Mouse (Mus musculus) lung, postnatal 0 days (tissue): ENCODE measurements around the gene Klrb1a. TPM values are rescaled to one million over a fixed set of nuclear protein-coding genes. Genes with fewer than 3 reads are reported as not detected.
"Not testable (repeated sequence)": the region's sequence is repeated elsewhere in the genome, so short reads cannot be mapped to it uniquely, and the experiment has no call there.

Experiments used
- ATAC-seq: fragments of 200-750 bp; cut with Nextera tagmentation; 2 replicates; pipeline ENCODE4 v1.8.0; 2017; ENCODE audit warnings: moderate library complexity
- DNase-seq: peaks from one replicate; pipeline ENCODE4 v3.0.0-alpha.2; 2016; ENCODE audit warnings: low spot score
- H3K27ac ChIP-seq: fragments of 300-500 bp; sonication (generic); 2 replicates; pipeline ENCODE4 v1.5.1; 2014; ENCODE audit warnings: antibody characterized with exemption, mild to moderate bottlenecking, low read length, mixed read lengths
- H3K27me3 ChIP-seq: fragments of 300-500 bp; sonication (generic); replicated peaks from 2 replicates; pipeline ENCODE4 v1.6.1; 2014; ENCODE audit warnings: low read length, mixed read lengths; ENCODE audit not compliant: insufficient read depth
- H3K36me3 ChIP-seq: fragments of 300-500 bp; sonication (generic); 2 replicates; pipeline ENCODE4 v1.6.1; 2014; ENCODE audit warnings: low read length, mixed read lengths; ENCODE audit not compliant: insufficient read depth
- H3K4me1 ChIP-seq: fragments of 300-500 bp; sonication (generic); 2 replicates; pipeline ENCODE4 v1.6.1; 2014; ENCODE audit warnings: antibody characterized with exemption, low read depth, low read length, mixed read lengths; ENCODE audit not compliant: insufficient read depth
- H3K4me2 ChIP-seq: fragments of 300-500 bp; sonication (generic); replicated peaks from 2 replicates; pipeline ENCODE4 v1.6.1; 2014; ENCODE audit warnings: low read depth, mild to moderate bottlenecking, low read length, moderate library complexity, mixed read lengths
- H3K4me3 ChIP-seq: fragments of 300-500 bp; sonication (generic); 2 replicates; pipeline ENCODE4 v1.5.1; 2014; ENCODE audit warnings: low read depth, low read length
- H3K9ac ChIP-seq: fragments of 300-500 bp; sonication (generic); replicated peaks from 2 replicates; pipeline ENCODE4 v1.6.1; 2014; ENCODE audit warnings: low read depth, mild to moderate bottlenecking
- H3K9me3 ChIP-seq: fragments of 300-500 bp; sonication (generic); 2 replicates; pipeline ENCODE4 v1.6.1; 2016; ENCODE audit warnings: low read length, mixed read lengths
- CTCF ChIP-seq: IDR thresholded peaks from 2 replicates; pipeline ENCODE4 v1.5.1; 2016; ENCODE audit warnings: antibody characterized with exemption, mild to moderate bottlenecking
- EP300 ChIP-seq: IDR thresholded peaks from 2 replicates; pipeline ENCODE4 v1.6.1; 2016; ENCODE audit warnings: antibody characterized with exemption, mild to moderate bottlenecking, control low read depth
- WGBS: fragments of 180-500 bp; shearing (Covaris S2); extraction: QIAGEN DNeasy Blood & Tissue Kit; methylation state at CpG from one replicate; pipeline ENCODE4 v1.1.7; 2014; 5-methylcytosine and 5-hydroxymethylcytosine counted together
- polyA plus RNA-seq: library from polyadenylated mRNA; unstranded; fragments of >200 nt; fragmentation: Nextera tagmentation; extraction: Ambion mirVana; gene quantifications from 2 replicates; pipeline ENCODE4 v1.2.1, GENCODE M21; 2015

The Klrb1a gene
- not detected in 2 replicates for polyA plus RNA-seq

DNA sequence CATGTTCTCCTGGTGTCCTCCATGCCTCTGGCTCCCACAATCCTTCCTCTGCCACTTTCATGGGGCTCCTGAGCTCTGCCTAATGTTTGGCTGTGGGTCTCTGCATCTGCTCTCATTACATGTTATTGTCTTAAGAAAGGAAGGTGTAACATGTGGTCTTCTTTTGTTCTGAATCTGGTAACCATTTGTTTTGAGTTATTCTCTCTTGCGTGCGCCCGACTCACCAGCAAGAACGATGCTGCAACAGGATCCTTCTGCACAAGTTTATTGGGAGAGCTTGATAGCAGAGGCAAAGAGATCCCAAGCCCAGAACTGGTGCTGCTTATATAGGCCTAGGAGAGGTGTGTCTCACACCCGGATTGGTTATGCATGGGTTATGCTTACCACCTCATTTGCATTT is at the start of gene Klrb1a:
TSS of gene Klrb1a (minus strand) at position 101 of the 400 bp plus-strand sequence.
- not testable (repeated sequence) for H3K36me3 ChIP-seq, H3K9me3 ChIP-seq, H3K4me2 ChIP-seq, H3K9ac ChIP-seq, DNase-seq, H3K4me1 ChIP-seq, ATAC-seq, H3K27me3 ChIP-seq, H3K4me3 ChIP-seq, H3K27ac ChIP-seq
- 93% methylated on average over 5 of the region's 5 CpGs for WGBS

DNA sequence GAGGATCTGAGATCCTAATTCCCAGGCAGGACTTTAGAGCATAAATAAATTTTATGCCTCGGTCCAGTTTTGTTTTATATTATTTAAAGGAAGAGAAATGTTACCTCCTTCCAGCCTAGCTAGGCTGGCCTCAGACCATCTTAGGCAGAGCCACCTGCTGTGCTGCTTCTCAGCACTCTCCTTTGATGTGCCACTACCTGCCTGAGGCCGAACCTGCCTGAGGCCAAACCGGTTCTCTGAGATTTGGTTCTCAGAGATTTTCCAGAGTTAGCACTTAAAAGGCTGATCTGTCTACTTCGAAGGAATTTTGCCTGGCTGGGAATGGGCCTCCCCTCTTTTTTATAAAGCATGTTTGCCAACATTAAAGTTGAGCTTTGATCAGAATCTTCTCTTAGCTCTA is 46.6 kb upstream of the Klrb1a start:
- Histone ChIP-seq H3K9ac (no peak overlapping the region), H3K4me3 (no peak overlapping the region), H3K4me2 (no peak overlapping the region), H3K4me1 (no peaks in the 10 kb centered on the region), H3K27me3 (no peaks in the 10 kb centered on the region), H3K27ac (no peak overlapping the region), H3K36me3 (no peaks in the 10 kb centered on the region), H3K9me3 (no peaks in the 10 kb centered on the region)
- no peak for DNase-seq
- no peak for TF ChIP-seq CTCF
- no peak for TF ChIP-seq EP300
- WGBS, result 36% methylated on average over 4 of the region's 4 CpGs
- no peak for ATAC-seq

DNA sequence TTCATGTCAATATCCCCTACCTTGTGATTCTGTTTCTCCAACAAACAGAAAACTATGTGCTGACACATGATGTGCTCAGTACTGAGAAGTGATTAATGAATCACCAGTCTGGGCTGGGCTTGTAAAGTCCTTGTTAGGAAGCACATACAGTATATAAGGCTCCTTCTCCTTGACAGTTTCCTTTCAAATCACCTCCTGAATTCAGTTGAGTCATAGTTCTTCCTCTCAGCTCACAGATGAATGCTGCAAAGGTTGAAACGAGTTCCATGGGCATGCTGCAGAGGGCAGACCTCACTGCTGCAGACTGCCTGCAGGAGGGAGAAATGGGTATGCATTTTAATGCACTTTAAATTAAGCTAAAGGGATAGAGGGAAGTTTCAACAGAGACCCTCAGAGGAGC is 38.9 kb upstream of the Klrb1a start, which contains the start of gene Clec2h:
TSS of gene Clec2h (plus strand) at position 180 of the 400 bp plus-strand sequence.
- WGBS, result 5% methylated on average over 1 of the region's 1 CpGs
- Histone ChIP-seq H3K9ac (no peak within 1 kb of the TSS), H3K27ac (no peak within 1 kb of the TSS), H3K4me1 (no peaks in the 10 kb centered on the region), H3K27me3 (no peaks in the 10 kb centered on the region), H3K9me3 (no peaks in the 10 kb centered on the region), H3K36me3 (no peaks in the 10 kb centered on the region), H3K4me2 (no peak within 1 kb of the TSS), H3K4me3 (no peak within 1 kb of the TSS)
- peak; percentile 17; the same call in 1 of the 2 replicates for TF ChIP-seq CTCF
- TF ChIP-seq EP300, result no peak
- DNase-seq, result no peak
- no peak for ATAC-seq

DNA sequence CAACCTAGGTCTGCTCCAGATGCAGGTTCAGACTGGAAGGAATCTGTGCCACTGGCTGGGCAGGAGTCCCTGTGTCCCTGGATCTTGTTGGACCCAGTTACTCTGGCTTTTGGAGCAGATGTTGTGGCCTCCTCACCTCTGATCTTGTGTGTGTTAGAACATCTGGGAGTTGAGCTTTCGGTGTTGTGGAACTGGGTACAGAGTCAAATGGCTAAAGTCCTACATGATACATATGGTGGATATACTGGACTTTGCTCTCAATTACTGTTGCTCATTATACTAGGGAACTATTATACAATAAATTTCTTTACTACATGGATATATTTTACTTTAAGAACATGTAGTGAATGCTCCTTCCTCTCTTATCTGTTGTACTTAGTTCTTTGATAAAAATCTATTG is 37.9 kb upstream of the Klrb1a start:
- H3K4me1 ChIP-seq, result no peaks in the 10 kb centered on the region
- no peak for TF ChIP-seq EP300
- TF ChIP-seq CTCF, result no peak
- no peak for DNase-seq
- H3K9ac ChIP-seq, result no peak overlapping the region
- ATAC-seq, result no peak
- H3K27ac ChIP-seq, result no peak overlapping the region
- WGBS, result 84% methylated on average over 1 of the region's 1 CpGs
- H3K4me2 ChIP-seq, result no peak overlapping the region
- H3K4me3 ChIP-seq, result no peak overlapping the region
- H3K9me3 ChIP-seq, result no peaks in the 10 kb centered on the region
- H3K27me3 ChIP-seq, result no peaks in the 10 kb centered on the region
- no peaks in the 10 kb centered on the region for H3K36me3 ChIP-seq

DNA sequence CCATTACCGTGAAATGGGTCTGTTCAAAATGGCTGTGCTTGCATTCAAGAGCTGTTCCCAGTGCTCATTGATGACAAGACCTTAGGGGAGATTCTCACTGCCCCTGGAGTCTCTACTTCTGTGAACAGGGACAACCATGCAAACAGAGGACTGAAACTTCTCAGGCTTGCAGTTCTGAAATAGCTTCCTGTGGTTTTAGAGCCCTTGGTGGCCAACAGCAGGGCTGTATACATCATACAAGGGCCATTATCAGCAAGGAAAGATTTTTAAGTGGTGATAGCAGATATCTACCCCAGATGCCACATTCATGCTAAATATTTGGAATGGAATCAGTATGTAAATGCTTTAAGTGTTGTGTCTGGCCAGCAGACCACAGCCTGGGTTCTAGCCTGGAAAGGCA is 29.6 kb upstream of the Klrb1a start:
- no peaks in the 10 kb centered on the region for H3K36me3 ChIP-seq
- 86% methylated on average over 1 of the region's 1 CpGs for WGBS
- H3K4me3 ChIP-seq, result no peak overlapping the region
- DNase-seq, result no peak
- H3K9me3 ChIP-seq, result no peaks in the 10 kb centered on the region
- H3K4me2 ChIP-seq, result no peak overlapping the region
- no peaks in the 10 kb centered on the region for H3K4me1 ChIP-seq
- no peak overlapping the region for H3K27ac ChIP-seq
- H3K9ac ChIP-seq, result no peak overlapping the region
- no peak for ATAC-seq
- TF ChIP-seq CTCF, result no peak
- no peak for TF ChIP-seq EP300
- no peaks in the 10 kb centered on the region for H3K27me3 ChIP-seq

DNA sequence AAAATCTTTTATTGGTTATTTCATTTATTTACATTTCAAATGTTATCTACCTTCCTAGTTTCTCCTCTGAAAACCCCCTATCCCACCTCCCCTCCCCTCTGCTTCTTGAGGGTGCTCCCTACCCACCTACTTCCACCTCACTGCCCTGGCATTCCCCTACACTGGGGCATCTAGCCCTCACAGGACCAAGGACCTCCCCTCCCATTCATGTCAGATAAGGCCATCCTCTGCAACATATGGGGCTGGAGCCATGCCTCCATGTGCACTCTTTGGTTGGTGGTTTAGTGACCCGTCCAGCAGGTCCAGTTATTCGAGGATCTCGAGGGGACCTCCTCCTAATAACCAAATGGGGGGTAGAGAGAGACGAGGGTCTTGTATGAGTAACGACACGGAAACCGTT is 27.5 kb upstream of the Klrb1a start:
- H3K9ac ChIP-seq, H3K36me3 ChIP-seq, DNase-seq, H3K27me3 ChIP-seq, H3K4me2 ChIP-seq, H3K27ac ChIP-seq, H3K9me3 ChIP-seq, ATAC-seq, H3K4me3 ChIP-seq, H3K4me1 ChIP-seq: not testable (repeated sequence)
- WGBS, result 59% methylated on average over 3 of the region's 7 CpGs

DNA sequence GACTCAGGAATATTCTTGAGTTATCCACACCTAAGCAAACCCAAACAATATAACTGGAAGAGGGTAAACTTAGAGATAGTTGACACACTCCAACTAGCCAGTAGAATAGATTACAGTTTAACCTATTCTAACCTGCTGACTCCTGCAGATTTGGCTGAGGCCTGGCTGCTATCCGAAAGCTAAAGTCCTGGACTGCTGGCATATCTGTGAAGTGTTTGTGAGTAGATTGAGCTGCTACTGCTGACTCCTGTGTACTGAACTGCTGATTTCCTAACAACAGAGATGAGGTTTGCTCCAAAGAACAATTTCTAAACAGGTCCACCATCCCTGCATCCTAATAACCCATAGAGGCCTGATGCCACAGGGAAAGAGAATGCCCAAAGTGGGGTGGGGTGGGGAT is 26.9 kb upstream of the Klrb1a start:
- Histone ChIP-seq H3K4me3 (no peak overlapping the region), H3K9me3 (no peaks in the 10 kb centered on the region), H3K9ac (no peak overlapping the region), H3K27ac (no peak overlapping the region), H3K4me1 (no peaks in the 10 kb centered on the region), H3K27me3 (no peaks in the 10 kb centered on the region), H3K36me3 (no peaks in the 10 kb centered on the region), H3K4me2 (no peak overlapping the region)
- DNase-seq (peak; percentile 9), ATAC-seq (no peak)
- 42% methylated on average over 1 of the region's 1 CpGs for WGBS
- no peak for TF ChIP-seq CTCF
- TF ChIP-seq EP300, result no peak
